Mouse (Mus musculus) NIH3T3 (cell line): ENCODE results near the gene Krt76.

Experiments
- DNase-seq: peaks from one replicate; pipeline ENCODE4 v3.0.0-alpha.2; 2012; ENCODE audit warnings: low read depth

Krt76 gene

DNA sequence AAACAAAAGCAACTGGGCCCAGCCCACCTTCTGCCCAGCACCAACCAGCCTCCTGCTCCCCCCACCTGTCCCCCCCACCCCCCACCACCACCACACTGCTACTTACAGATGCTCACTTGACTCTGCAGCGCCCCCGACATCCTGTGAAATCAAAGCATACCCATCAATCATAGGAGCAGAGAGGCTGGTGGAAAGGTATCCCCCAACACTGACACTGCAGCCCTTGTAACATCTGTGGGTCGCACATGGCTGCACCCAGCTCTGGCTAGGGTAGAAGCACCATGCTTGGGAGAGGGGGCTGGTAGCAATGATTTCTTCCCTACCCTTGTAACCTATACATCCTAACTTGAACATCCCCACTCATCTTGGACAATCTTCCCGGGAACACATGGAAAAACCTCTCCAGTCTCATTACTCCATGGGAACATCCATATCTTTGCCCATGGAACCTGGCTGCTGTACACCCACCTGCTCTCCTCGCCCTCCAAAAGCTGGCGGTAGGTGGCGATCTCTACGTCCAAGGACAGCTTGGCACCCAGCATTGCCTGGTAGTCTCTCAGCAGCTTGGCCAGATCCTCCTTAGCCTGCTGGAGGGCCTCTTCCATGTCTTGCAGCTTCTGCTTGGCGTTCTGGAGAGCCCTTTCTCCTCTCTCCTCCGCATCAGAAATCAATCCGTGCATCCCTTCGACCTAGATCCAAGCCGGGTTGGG lies 32.1 kb downstream of the Krt76 start:
- no peak for DNase-seq

GRCm38 (mm10) chr15:101859735-101860170 lies 33.0 kb downstream of the Krt76 start:
- DNase-seq, result no peak

- DNase-seq, result no peak
Observed at GRCm38 (mm10) chr15:101858673-101859425, 33.9 kb downstream of the Krt76 start.

GRCm38 (mm10) chr15:101856696-101857095 lies 36.0 kb downstream of the Krt76 start:
- no peak for DNase-seq

- DNase-seq, result no peak
Observed at GRCm38 (mm10) chr15:101855732-101856131, 37.0 kb downstream of the Krt76 start.

GRCm38 (mm10) chr15:101854294-101854693 lies 38.4 kb downstream of the Krt76 start:
- DNase-seq, result no peak

DNA sequence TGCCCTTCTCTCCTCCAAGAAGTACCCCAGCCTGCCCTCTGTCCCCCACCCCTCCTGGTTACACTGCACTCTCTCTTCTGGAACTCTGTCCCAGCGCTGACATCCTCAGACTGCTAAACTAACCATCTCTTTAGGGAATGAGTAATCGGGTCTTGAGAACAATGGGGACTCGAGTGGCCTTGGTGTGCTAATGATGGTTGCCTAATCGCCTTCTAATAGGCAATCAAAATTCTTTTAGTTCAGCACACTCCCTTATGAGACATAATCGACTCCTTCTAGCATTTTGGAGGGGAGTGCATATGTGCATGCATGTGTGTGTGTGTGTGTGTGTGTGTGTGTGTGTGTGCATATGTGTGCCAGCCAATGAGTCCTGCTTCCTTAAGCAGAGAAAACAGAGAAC lies 40.1 kb downstream of the Krt76 start:
- no peak for DNase-seq

GRCm38 (mm10) chr15:101850694-101851093 lies 42.0 kb downstream of the Krt76 start, which contains the start of gene Krt1:
TSS of gene Krt1 (minus strand) at chr15:101850794.
- no peak for DNase-seq

- DNase-seq, result no peak
Observed at GRCm38 (mm10) chr15:101845971-101846403, 46.7 kb downstream of the Krt76 start.

GRCm38 (mm10) chr15:101843192-101843591 lies 49.5 kb downstream of the Krt76 start:
- no peak for DNase-seq

DNA sequence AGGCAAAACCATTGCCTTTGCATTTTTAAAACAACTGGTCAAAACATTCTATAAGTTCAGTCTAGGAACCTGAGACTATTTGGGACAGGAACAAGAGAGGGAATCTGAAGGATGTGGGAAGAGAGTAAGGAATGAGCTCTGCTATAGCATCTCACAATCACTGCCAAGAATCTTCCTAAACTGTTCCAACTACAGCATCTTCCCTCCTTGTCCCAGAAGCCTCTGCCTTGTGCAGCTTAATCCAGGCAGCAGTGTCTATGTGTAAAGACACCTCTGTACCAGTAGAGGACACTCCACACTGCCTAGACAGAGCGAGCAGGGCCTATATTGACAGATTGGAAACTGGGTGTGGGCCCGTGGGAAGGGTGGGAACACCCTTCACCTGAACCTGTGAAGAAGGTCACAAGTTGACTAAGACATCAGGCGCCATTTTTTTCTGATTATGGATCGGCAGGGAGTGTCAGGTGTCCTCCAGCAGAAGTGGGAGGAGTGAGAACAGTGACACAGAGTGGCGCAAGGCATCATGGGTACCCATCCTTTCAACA lies 57.9 kb downstream of the Krt76 start:
- no peak for DNase-seq
